Mouse (Mus musculus) G1E (cell line): ENCODE measurements around the gene Tdrd9. TPM values are rescaled to one million over a fixed set of nuclear protein-coding genes. Genes with fewer than 3 reads are reported as not detected.

ENCODE experiments used
- ATAC-seq: 2 replicates; pipeline ENCODE4 v1.8.0; 2016; ENCODE audit warnings: mild to moderate bottlenecking; ENCODE audit not compliant: insufficient number of reproducible peaks, poor library complexity, low FRiP score, severe bottlenecking; ENCODE audit errors: extremely low read depth
- DNase-seq: peaks from one replicate; pipeline ENCODE4 v3.0.0; 2012; ENCODE audit warnings: low spot score
- H3K27me3 ChIP-seq: 2 replicates; pipeline ENCODE4 v1.6.1; 2012; ENCODE audit warnings: mild to moderate bottlenecking, low read length, inconsistent platforms; ENCODE audit not compliant: insufficient read depth
- H3K36me3 ChIP-seq: replicated peaks from 2 replicates; pipeline ENCODE3; 2012; ENCODE audit warnings: mild to moderate bottlenecking, inconsistent platforms
- H3K4me1 ChIP-seq: 2 replicates; pipeline ENCODE4 v1.6.1; 2012; ENCODE audit warnings: low read depth, low read length, inconsistent platforms, mixed read lengths; ENCODE audit not compliant: insufficient read depth
- H3K4me3 ChIP-seq: 2 replicates; pipeline ENCODE4 v1.5.1; 2012; ENCODE audit warnings: low read depth, mild to moderate bottlenecking, inconsistent platforms, low read length, moderate library complexity, mixed read lengths
- H3K9me3 ChIP-seq: replicated peaks from 2 replicates; pipeline ENCODE4 v1.6.1; 2012; ENCODE audit warnings: inconsistent platforms
- CTCF ChIP-seq: IDR thresholded peaks from 2 replicates; pipeline ENCODE4 v1.5.1; 2012; ENCODE audit warnings: low read depth, low read length, inconsistent platforms, mixed read lengths
- GATA1 ChIP-seq: IDR thresholded peaks from 2 replicates; pipeline ENCODE4 v1.6.1; 2012; ENCODE audit warnings: borderline replicate concordance, low read length, inconsistent platforms, mixed read lengths
- GATA2 ChIP-seq: IDR thresholded peaks from 2 replicates; pipeline ENCODE4 v1.6.1; 2012; ENCODE audit warnings: low read depth, low read length, inconsistent platforms, borderline replicate concordance
- POLR2AphosphoS5 ChIP-seq: IDR thresholded peaks from 2 replicates; pipeline ENCODE4 v1.6.1; 2012; ENCODE audit warnings: low read depth, low read length, inconsistent platforms; ENCODE audit not compliant: insufficient replicate concordance
- TAL1 ChIP-seq: conservative IDR thresholded peaks from 2 replicates; pipeline ENCODE4 v1.6.1; 2012; ENCODE audit warnings: low read depth, low read length, inconsistent platforms, mixed read lengths
- polyA plus RNA-seq: library from polyadenylated mRNA; stranded (reverse); fragments of >175 nt; gene quantifications from 2 replicates; pipeline ENCODE4 v1.2.3, GENCODE M21; 2012
- total RNA-seq, 2 experiments: library from RNA; stranded (forward) in 1 of 2; stranded (reverse) in 1 of 2; fragments of 200-1000 nt in 1 of 2; fragments of >200 nt in 1 of 2; fragmentation: Nextera tagmentation in 1 of 2; gene quantifications; 2 replicates each; pipeline ENCODE4 v1.2.3; 2014 to 2017

Tdrd9 gene
- total and polyA plus RNA-seq, 3 experiments, result 0.76 TPM; not detected in 2

GRCm38 (mm10) chr12:111977138-111977537, 5.8 kb downstream of the Tdrd9 start:
- DNase-seq, result no peak
- Histone ChIP-seq H3K9me3 (peaks cover 3% of the 10 kb centered on the region; the same call in 1 of the 2 replicates), H3K4me3 (no peak overlapping the region), H3K27me3 (peaks cover 62% of the 10 kb centered on the region), H3K36me3 (no peaks in the 10 kb centered on the region), H3K4me1 (peaks cover 9% of the 10 kb centered on the region)
- no peak for ATAC-seq
- no peak for TF ChIP-seq CTCF
- no peak for TF ChIP-seq TAL1
- TF ChIP-seq GATA1, result no peak
- TF ChIP-seq POLR2AphosphoS5, result no peak
- no peak for TF ChIP-seq GATA2

DNA sequence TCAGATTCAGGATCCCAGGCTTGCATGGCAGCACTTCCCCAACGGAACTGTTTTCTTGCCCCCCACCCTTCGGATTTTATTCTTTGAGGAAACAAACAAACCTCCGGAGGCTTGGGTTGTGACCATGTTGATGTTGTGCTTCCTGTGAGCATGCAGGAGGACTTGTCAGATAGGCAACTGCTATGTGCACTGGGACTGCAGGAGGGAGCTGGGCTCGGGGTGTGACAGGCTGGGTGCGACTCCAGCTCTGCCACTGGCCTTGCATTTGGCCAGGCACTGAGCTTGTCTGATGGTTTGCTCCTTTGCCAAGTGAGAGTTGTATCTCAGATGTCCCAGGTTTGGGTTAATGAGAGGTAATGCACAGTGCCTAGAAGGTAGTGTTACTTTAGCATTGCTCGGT, 6.9 kb downstream of the Tdrd9 start:
- DNase-seq, result no peak
- H3K4me3 ChIP-seq, result no peak overlapping the region
- no peaks in the 10 kb centered on the region for H3K36me3 ChIP-seq
- peaks cover 19% of the 10 kb centered on the region for H3K4me1 ChIP-seq
- TF ChIP-seq GATA2 (no peak), POLR2AphosphoS5 (no peak), CTCF (no peak), TAL1 (no peak), GATA1 (no peak)
- H3K27me3 ChIP-seq, result peaks cover 52% of the 10 kb centered on the region
- no peaks in the 10 kb centered on the region for H3K9me3 ChIP-seq
- no peak for ATAC-seq

DNA sequence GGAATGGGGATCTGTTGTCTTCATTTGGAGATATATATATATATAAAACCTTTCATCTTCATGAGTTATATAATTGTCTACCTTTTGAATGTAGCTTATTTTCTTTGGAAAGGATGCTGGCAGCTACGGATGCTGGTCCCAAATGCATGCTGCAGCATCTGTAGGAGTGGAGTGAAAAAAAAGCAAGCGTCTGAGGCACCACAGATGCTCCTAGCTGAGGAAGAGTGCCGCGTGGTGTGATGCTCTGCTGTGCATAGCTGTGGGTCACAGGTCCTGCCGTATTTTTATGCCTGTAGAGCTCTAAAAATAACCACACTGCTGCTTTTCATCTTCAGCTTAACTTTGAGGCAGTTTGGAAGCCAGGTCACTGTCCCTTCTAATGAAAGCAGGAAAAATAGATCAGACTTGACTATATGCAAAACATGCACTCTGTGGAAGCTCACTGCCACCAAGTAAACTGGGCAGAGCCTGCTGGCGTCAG, 9.6 kb downstream of the Tdrd9 start, which contains the start of gene Rd3l:
Rd3l (minus strand) TSS at position 431 of the 481 bp plus-strand sequence.
- H3K27me3 ChIP-seq, result peaks cover 46% of the 10 kb centered on the region
- no peak for DNase-seq
- H3K9me3 ChIP-seq, result no peaks in the 10 kb centered on the region
- no peak within 1 kb of the TSS for H3K4me3 ChIP-seq
- TF ChIP-seq POLR2AphosphoS5, result no peak
- no peak for TF ChIP-seq GATA2
- TF ChIP-seq GATA1, result no peak
- no peak for TF ChIP-seq TAL1
- no peak for TF ChIP-seq CTCF
- H3K36me3 ChIP-seq, result no peaks in the 10 kb centered on the region
- peaks cover 25% of the 10 kb centered on the region for H3K4me1 ChIP-seq
- no peak for ATAC-seq

DNA sequence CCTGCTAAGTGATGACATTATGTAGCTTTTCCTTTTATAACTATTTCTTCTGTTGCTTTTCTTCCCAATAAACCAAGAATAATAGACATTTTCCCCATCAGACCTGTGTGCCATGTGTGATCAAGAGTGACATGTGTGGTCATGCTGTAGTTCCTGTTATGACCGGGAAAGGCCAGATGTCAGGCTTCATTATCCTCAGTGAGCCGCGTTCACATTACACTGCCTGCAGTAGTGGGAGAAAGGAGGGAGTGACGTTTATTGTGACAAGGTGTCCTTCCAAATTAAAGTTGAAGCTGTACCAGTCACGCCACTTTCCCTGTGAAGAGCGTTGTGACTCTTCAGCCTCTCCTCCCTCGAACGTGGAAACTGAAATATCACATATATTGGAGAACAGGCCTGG, 10.5 kb downstream of the Tdrd9 start:
- H3K9me3 ChIP-seq, result no peaks in the 10 kb centered on the region
- DNase-seq (no peak), ATAC-seq (no peak)
- no peaks in the 10 kb centered on the region for H3K36me3 ChIP-seq
- peaks cover 29% of the 10 kb centered on the region for H3K4me1 ChIP-seq
- TF ChIP-seq TAL1, result no peak
- TF ChIP-seq GATA1, result no peak
- TF ChIP-seq CTCF, result no peak
- TF ChIP-seq POLR2AphosphoS5, result no peak
- TF ChIP-seq GATA2, result no peak
- H3K4me3 ChIP-seq, result no peak overlapping the region
- H3K27me3 ChIP-seq, result peaks cover 47% of the 10 kb centered on the region

GRCm38 (mm10) chr12:111983165-111983564, 11.8 kb downstream of the Tdrd9 start:
- ATAC-seq (no peak; the same call in 1 of the 2 replicates), DNase-seq (no peak)
- peaks cover 45% of the 10 kb centered on the region for H3K27me3 ChIP-seq
- TF ChIP-seq POLR2AphosphoS5 (no peak), TAL1 (0 out of 2 replicates have a peak, but pooled peaks have one; percentile 30)
- no peaks in the 10 kb centered on the region for H3K36me3 ChIP-seq
- H3K4me1 ChIP-seq, result peaks cover 33% of the 10 kb centered on the region
- no peaks in the 10 kb centered on the region for H3K9me3 ChIP-seq
- no peak overlapping the region for H3K4me3 ChIP-seq

DNA sequence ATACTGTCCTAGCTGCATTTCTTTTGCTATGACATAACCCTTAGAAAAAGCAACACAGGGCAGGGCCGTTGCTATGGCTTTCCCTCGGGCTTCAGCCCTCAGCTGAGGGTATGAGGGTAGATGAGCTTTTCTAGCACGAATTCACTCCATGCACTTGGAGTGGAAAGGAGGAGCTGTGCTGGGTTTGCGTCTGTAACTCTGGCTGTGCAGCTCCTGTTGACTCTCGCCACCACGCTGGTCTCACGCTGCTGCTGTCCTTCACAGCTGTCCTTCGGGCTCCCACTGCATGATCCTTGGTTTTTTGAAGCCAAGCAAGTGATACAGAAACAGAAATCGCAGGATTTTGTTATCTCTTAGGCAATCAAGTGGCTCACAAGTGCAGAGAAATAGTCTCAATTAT, 15.4 kb downstream of the Tdrd9 start:
- ATAC-seq, result no peak
- H3K4me3 ChIP-seq, result no peak overlapping the region

More for the DNA sequence above, 15.4 kb downstream of the Tdrd9 start:
- no peak for DNase-seq
- peaks cover 56% of the 10 kb centered on the region for H3K27me3 ChIP-seq
- no peaks in the 10 kb centered on the region for H3K9me3 ChIP-seq
- peaks cover 28% of the 10 kb centered on the region for H3K4me1 ChIP-seq
- H3K36me3 ChIP-seq, result no peaks in the 10 kb centered on the region
- no peak for TF ChIP-seq TAL1
- no peak for TF ChIP-seq GATA1
- TF ChIP-seq POLR2AphosphoS5, result no peak
- no peak for TF ChIP-seq GATA2
- no peak for TF ChIP-seq CTCF
